Mouse (Mus musculus) lung, adult 2 months (tissue): ENCODE results near the gene Tdpoz1.
"Not testable (repeated sequence)": the region's sequence is repeated elsewhere in the genome, so short reads cannot be mapped to it uniquely, and the experiment has no call there.

ENCODE experiments used
- CTCF ChIP-seq: fragments of 200-500 bp; IDR thresholded peaks from 2 replicates; pipeline ENCODE4 v1.5.1; 2011; ENCODE audit warnings: mild to moderate bottlenecking, low read length, control low read depth; ENCODE audit not compliant: insufficient read depth
- POLR2A ChIP-seq: fragments of 200-500 bp; IDR thresholded peaks from 2 replicates; pipeline ENCODE4 v1.6.1; 2011; ENCODE audit warnings: low read depth, mild to moderate bottlenecking, control low read depth, low read length, borderline replicate concordance; ENCODE audit errors: extremely low read depth

GRCm38 (mm10) chr3:93676210-93676609 lies at the start of gene Tdpoz1:
- not testable (repeated sequence) for TF ChIP-seq CTCF, POLR2A
